Mouse (Mus musculus): ENCODE measurements around the gene Ccdc171. TPM values are rescaled to one million over a fixed set of nuclear protein-coding genes. Genes with fewer than 3 reads are reported as not detected.

Gene Ccdc171
- total and polyA plus RNA-seq, 3 experiments, result 1.8 to 15.0 (median 7.8) TPM

- DNase-seq (ENCODE audit: low spot score) (no peak), ATAC-seq (ENCODE audit: extremely low read depth, insufficient number of reproducible peaks, low FRiP score, poor library complexity, severe bottlenecking) (no peak)
- TF ChIP-seq TAL1 (conservative IDR thresholded peaks at IDR 0.05; ENCODE audit: low read depth, low read length) (no peak), GATA2 (IDR thresholded peaks at IDR 0.05; ENCODE audit: borderline replicate concordance, low read depth, low read length) (no peak), POLR2AphosphoS5 (IDR thresholded peaks at IDR 0.05; ENCODE audit: insufficient replicate concordance, low read depth, low read length) (no peak), GATA1 (IDR thresholded peaks at IDR 0.05; ENCODE audit: borderline replicate concordance, low read length) (no peak), CTCF (IDR thresholded peaks at IDR 0.05; ENCODE audit: low read depth, low read length) (no peak)
- Histone ChIP-seq H3K4me1 (ENCODE audit: insufficient read depth, low read depth, low read length) (no peaks in the 10 kb centered on the region), H3K9me3 (replicated peaks) (peaks cover 29% of the 10 kb centered on the region), H3K27me3 (ENCODE audit: insufficient read depth, low read length) (no peaks in the 10 kb centered on the region), H3K4me3 (ENCODE audit: low read depth, low read length) (no peak overlapping the region), H3K36me3 (replicated peaks) (no peaks in the 10 kb centered on the region)
Measured at GRCm38 (mm10) chr4:83853885-83854284, 328.5 kb downstream of the Ccdc171 start.

- DNase-seq (ENCODE audit: low spot score) (no peak), ATAC-seq (ENCODE audit: extremely low read depth, insufficient number of reproducible peaks, low FRiP score, poor library complexity, severe bottlenecking) (no peak)
- no peaks in the 10 kb centered on the region for H3K4me1 ChIP-seq (ENCODE audit: insufficient read depth, low read depth, low read length)
- H3K36me3 ChIP-seq (replicated peaks), result no peaks in the 10 kb centered on the region
- H3K9me3 ChIP-seq (replicated peaks), result peaks cover 37% of the 10 kb centered on the region
- no peak overlapping the region for H3K4me3 ChIP-seq (ENCODE audit: low read depth, low read length)
- H3K27me3 ChIP-seq (ENCODE audit: insufficient read depth, low read length), result no peaks in the 10 kb centered on the region
- TF ChIP-seq POLR2AphosphoS5 (IDR thresholded peaks at IDR 0.05; ENCODE audit: insufficient replicate concordance, low read depth, low read length), result no peak
- no peak for TF ChIP-seq CTCF (IDR thresholded peaks at IDR 0.05; ENCODE audit: low read depth, low read length)
- no peak for TF ChIP-seq GATA1 (IDR thresholded peaks at IDR 0.05; ENCODE audit: borderline replicate concordance, low read length)
- TF ChIP-seq GATA2 (IDR thresholded peaks at IDR 0.05; ENCODE audit: borderline replicate concordance, low read depth, low read length), result no peak
- TF ChIP-seq TAL1 (conservative IDR thresholded peaks at IDR 0.05; ENCODE audit: low read depth, low read length), result no peak
Measured at GRCm38 (mm10) chr4:83861706-83862105, 336.4 kb downstream of the Ccdc171 start.

GRCm38 (mm10) chr4:83862295-83862694 is 336.9 kb downstream of the Ccdc171 start:
- no peak overlapping the region for H3K4me3 ChIP-seq (ENCODE audit: low read depth, low read length)
- H3K27me3 ChIP-seq (ENCODE audit: insufficient read depth, low read length), result no peaks in the 10 kb centered on the region
- no peaks in the 10 kb centered on the region for H3K4me1 ChIP-seq (ENCODE audit: insufficient read depth, low read depth, low read length)
- TF ChIP-seq POLR2AphosphoS5 (IDR thresholded peaks at IDR 0.05; ENCODE audit: insufficient replicate concordance, low read depth, low read length) (no peak), GATA1 (IDR thresholded peaks at IDR 0.05; ENCODE audit: borderline replicate concordance, low read length) (no peak), CTCF (IDR thresholded peaks at IDR 0.05; ENCODE audit: low read depth, low read length) (no peak), TAL1 (conservative IDR thresholded peaks at IDR 0.05; ENCODE audit: low read depth, low read length) (no peak), GATA2 (IDR thresholded peaks at IDR 0.05; ENCODE audit: borderline replicate concordance, low read depth, low read length) (no peak)
- peaks cover 42% of the 10 kb centered on the region for H3K9me3 ChIP-seq (replicated peaks)
- DNase-seq (ENCODE audit: low spot score) (no peak), ATAC-seq (ENCODE audit: extremely low read depth, insufficient number of reproducible peaks, low FRiP score, poor library complexity, severe bottlenecking) (no peak)
- no peaks in the 10 kb centered on the region for H3K36me3 ChIP-seq (replicated peaks)

DNA sequence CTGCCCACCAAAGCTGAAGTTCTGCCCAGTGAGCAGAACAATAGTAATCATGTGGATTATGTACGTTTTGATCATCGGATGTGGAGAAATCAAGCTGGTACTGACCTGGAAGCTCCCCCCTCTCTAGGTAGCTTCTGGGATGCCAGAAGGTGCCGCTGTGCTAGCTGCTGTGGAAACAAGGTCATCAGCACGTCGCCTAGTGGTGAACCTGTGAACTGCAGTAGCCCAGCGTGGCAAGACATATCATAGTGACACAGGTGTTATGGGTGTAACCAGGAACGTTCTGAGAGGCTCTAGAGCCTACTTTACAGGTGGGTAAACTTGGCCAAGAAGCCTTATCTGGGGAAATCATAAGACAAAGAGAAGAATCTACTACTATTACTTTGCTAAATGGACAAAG is 351.3 kb downstream of the Ccdc171 start:
- Histone ChIP-seq H3K36me3 (replicated peaks) (no peaks in the 10 kb centered on the region), H3K4me3 (ENCODE audit: low read depth, low read length) (no peak overlapping the region), H3K27me3 (ENCODE audit: insufficient read depth, low read length) (no peaks in the 10 kb centered on the region), H3K9me3 (replicated peaks) (peaks cover 35% of the 10 kb centered on the region), H3K4me1 (ENCODE audit: insufficient read depth, low read depth, low read length) (no peaks in the 10 kb centered on the region)
- TF ChIP-seq TAL1 (conservative IDR thresholded peaks at IDR 0.05; ENCODE audit: low read depth, low read length) (no peak), CTCF (IDR thresholded peaks at IDR 0.05; ENCODE audit: low read depth, low read length) (no peak), GATA1 (IDR thresholded peaks at IDR 0.05; ENCODE audit: borderline replicate concordance, low read length) (no peak), GATA2 (IDR thresholded peaks at IDR 0.05; ENCODE audit: borderline replicate concordance, low read depth, low read length) (no peak), POLR2AphosphoS5 (IDR thresholded peaks at IDR 0.05; ENCODE audit: insufficient replicate concordance, low read depth, low read length) (no peak)
- ATAC-seq (ENCODE audit: extremely low read depth, insufficient number of reproducible peaks, low FRiP score, poor library complexity, severe bottlenecking) (no peak), DNase-seq (ENCODE audit: low spot score) (no peak)

GRCm38 (mm10) chr4:83878236-83878635 is 352.9 kb downstream of the Ccdc171 start:
- ATAC-seq (ENCODE audit: extremely low read depth, insufficient number of reproducible peaks, low FRiP score, poor library complexity, severe bottlenecking) (no peak), DNase-seq (ENCODE audit: low spot score) (no peak)
- Histone ChIP-seq H3K9me3 (replicated peaks) (peaks cover 39% of the 10 kb centered on the region), H3K4me3 (ENCODE audit: low read depth, low read length) (no peak overlapping the region), H3K4me1 (ENCODE audit: insufficient read depth, low read depth, low read length) (no peaks in the 10 kb centered on the region), H3K36me3 (replicated peaks) (no peaks in the 10 kb centered on the region), H3K27me3 (ENCODE audit: insufficient read depth, low read length) (no peaks in the 10 kb centered on the region)
- no peak for TF ChIP-seq POLR2AphosphoS5 (IDR thresholded peaks at IDR 0.05; ENCODE audit: insufficient replicate concordance, low read depth, low read length)
- TF ChIP-seq TAL1 (conservative IDR thresholded peaks at IDR 0.05; ENCODE audit: low read depth, low read length), result no peak
- no peak for TF ChIP-seq GATA2 (IDR thresholded peaks at IDR 0.05; ENCODE audit: borderline replicate concordance, low read depth, low read length)
- no peak for TF ChIP-seq GATA1 (IDR thresholded peaks at IDR 0.05; ENCODE audit: borderline replicate concordance, low read length)
- TF ChIP-seq CTCF (IDR thresholded peaks at IDR 0.05; ENCODE audit: low read depth, low read length), result no peak

- no peak for TF ChIP-seq GATA1 (IDR thresholded peaks at IDR 0.05; ENCODE audit: borderline replicate concordance, low read length)
- no peak for TF ChIP-seq GATA2 (IDR thresholded peaks at IDR 0.05; ENCODE audit: borderline replicate concordance, low read depth, low read length)
- TF ChIP-seq CTCF (IDR thresholded peaks at IDR 0.05; ENCODE audit: low read depth, low read length), result no peak
- TF ChIP-seq POLR2AphosphoS5 (IDR thresholded peaks at IDR 0.05; ENCODE audit: insufficient replicate concordance, low read depth, low read length), result no peak
- TF ChIP-seq TAL1 (conservative IDR thresholded peaks at IDR 0.05; ENCODE audit: low read depth, low read length), result no peak
- DNase-seq (ENCODE audit: low spot score), result no peak
- ATAC-seq (ENCODE audit: extremely low read depth, insufficient number of reproducible peaks, low FRiP score, poor library complexity, severe bottlenecking), result no peak
- no peaks in the 10 kb centered on the region for H3K36me3 ChIP-seq (replicated peaks)
- H3K27me3 ChIP-seq (ENCODE audit: insufficient read depth, low read length), result no peaks in the 10 kb centered on the region
- no peaks in the 10 kb centered on the region for H3K4me1 ChIP-seq (ENCODE audit: insufficient read depth, low read depth, low read length)
- peaks cover 56% of the 10 kb centered on the region for H3K9me3 ChIP-seq (replicated peaks)
- H3K4me3 ChIP-seq (ENCODE audit: low read depth, low read length), result no peak overlapping the region
Measured at GRCm38 (mm10) chr4:83888459-83889054, 363.2 kb downstream of the Ccdc171 start.

All from G1E (cell line).